17 mouse cellular contexts compared by ENCODE assay signal in genomic region chr2:129544919-129545318, GRCm38 (mm10). TPM values are rescaled to one million over a fixed set of nuclear protein-coding genes. Genes with fewer than 3 reads are reported as not detected.
A peak's percentile ranks its signal among the peaks of the same experiment; 100 is the strongest.
DNase-seq lines count a peak whose midpoint lies in the region; ATAC-seq and TF ChIP-seq lines count a peak whose summit lies in the region.
"Had no signal": no experiment of that assay in that cellular context is flagged by ENCODE, and none has a peak within 500 bp of the region (broad histone marks: within the 10 kb centered on the region; RNA-seq: fewer than 3 reads in every experiment).

No protein-coding gene starts in this region.

- no peak overlapping the region for H3K27ac ChIP-seq in forebrain, embryonic 11.5 days (ENCODE audit: low read depth, low read length)
- H3K27ac ChIP-seq in forebrain, postnatal 0 days (ENCODE audit: low read depth, low read length) = no peak overlapping the region
- no peak overlapping the region for H3K27ac ChIP-seq in left cerebral cortex, adult 2 months
- H3K27ac ChIP-seq in cerebellum, adult 2 months (ENCODE audit: insufficient read depth, low read length) = peak overlapping the region; percentile 93
- H3K27ac ChIP-seq in forebrain, embryonic 15.5 days (replicated peaks) = peak overlapping the region; percentile 40
- H3K27ac ChIP-seq: embryonic facial prominence, embryonic 10.5 days; heart, embryonic 10.5 days; layer of hippocampus, adult 2 months; liver, embryonic 12.5 days had no signal

- DNase-seq in forebrain, embryonic 11.5 days (ENCODE audit: low spot score) = peak; percentile 44
- no peak for DNase-seq in forebrain, postnatal 0 days
- peak; percentile 82 for DNase-seq in left cerebral cortex, postnatal 4 days
- DNase-seq in left cerebral cortex, adult 2 months (ENCODE audit: extremely low spot score in 1 of 2, low spot score in 2 of 2) = no peak
- peak; percentile 98 to 100 for DNase-seq in cerebellum, adult 2 months
- DNase-seq in B cell, adult 2 months = no peak
- no peak for DNase-seq in frontal cortex, postnatal 25 days (ENCODE audit: low spot score in 2 of 2)
- DNase-seq: heart, postnatal 36 days; right cerebral cortex, postnatal 14 days had no signal

- no peaks in the 10 kb centered on the region for H3K9me3 ChIP-seq in forebrain, embryonic 11.5 days (ENCODE audit: control insufficient read depth, low read length)
- H3K9me3 ChIP-seq in forebrain, postnatal 0 days (ENCODE audit: low read length) = no peaks in the 10 kb centered on the region
- H3K9me3 ChIP-seq in forebrain, embryonic 15.5 days = no peaks in the 10 kb centered on the region
- H3K9me3 ChIP-seq: embryonic facial prominence, embryonic 10.5 days; heart, embryonic 10.5 days; liver, embryonic 12.5 days had no signal

- no peaks in the 10 kb centered on the region for H3K36me3 ChIP-seq in forebrain, embryonic 11.5 days (ENCODE audit: control insufficient read depth, insufficient read depth, low read length)
- no peaks in the 10 kb centered on the region for H3K36me3 ChIP-seq in forebrain, postnatal 0 days (ENCODE audit: insufficient read depth)
- no peaks in the 10 kb centered on the region for H3K36me3 ChIP-seq in forebrain, embryonic 15.5 days
- H3K36me3 ChIP-seq: embryonic facial prominence, embryonic 10.5 days; heart, embryonic 10.5 days; liver, embryonic 12.5 days had no signal

- ATAC-seq in forebrain, embryonic 11.5 days (replicated peaks; ENCODE audit: low FRiP score) = no peak
- no peak for ATAC-seq in forebrain, postnatal 0 days
- peak; percentile 60; the same call in 1 of the 2 replicates for ATAC-seq in forebrain, embryonic 15.5 days (replicated peaks)
- ATAC-seq: liver, embryonic 12.5 days; lung, postnatal 0 days had no signal

- no peak overlapping the region for H3K9ac ChIP-seq in forebrain, embryonic 11.5 days (ENCODE audit: low read length)
- no peak overlapping the region for H3K9ac ChIP-seq in forebrain, postnatal 0 days
- no peak overlapping the region for H3K9ac ChIP-seq in forebrain, embryonic 15.5 days (replicated peaks)
- H3K9ac ChIP-seq: liver, embryonic 12.5 days had no signal

- 73% methylated on average over 3 of the region's 3 CpGs for WGBS in forebrain, embryonic 11.5 days
- WGBS in forebrain, postnatal 0 days = 37% methylated on average over 3 of the region's 3 CpGs
- 6% methylated on average over 3 of the region's 3 CpGs for WGBS in cerebellum, adult 2 months
- WGBS in forebrain, embryonic 15.5 days = 55% methylated on average over 3 of the region's 3 CpGs

- no peak overlapping the region for H3K4me3 ChIP-seq in forebrain, embryonic 11.5 days (ENCODE audit: low read depth, low read length)
- H3K4me3 ChIP-seq in forebrain, postnatal 0 days (ENCODE audit: low read depth, low read length) = no peak overlapping the region
- no peak overlapping the region for H3K4me3 ChIP-seq in left cerebral cortex, adult 2 months
- H3K4me3 ChIP-seq in cerebellum, adult 2 months (replicated peaks; ENCODE audit: insufficient read depth, low read depth, low read length) = no peak overlapping the region
- no peak overlapping the region for H3K4me3 ChIP-seq in forebrain, embryonic 15.5 days
- H3K4me3 ChIP-seq: embryonic facial prominence, embryonic 10.5 days; heart, embryonic 10.5 days; layer of hippocampus, adult 2 months; liver, embryonic 12.5 days had no signal

- H3K27me3 ChIP-seq in forebrain, embryonic 11.5 days (ENCODE audit: control insufficient read depth, insufficient read depth, low read length) = no peaks in the 10 kb centered on the region
- H3K27me3 ChIP-seq in forebrain, postnatal 0 days (ENCODE audit: insufficient read depth, low read length) = no peaks in the 10 kb centered on the region
- no peaks in the 10 kb centered on the region for H3K27me3 ChIP-seq in cerebellum, adult 2 months (ENCODE audit: control insufficient read depth, insufficient read depth, low read length)
- H3K27me3 ChIP-seq in forebrain, embryonic 15.5 days = no peaks in the 10 kb centered on the region
- H3K27me3 ChIP-seq: Patski had no signal

- intact Hi-C loops in left cerebral cortex, postnatal 4 days (cut with DNase I) = no loop called here
- intact Hi-C loops in left cerebral cortex, adult 2 months (cut with DNase I) = no loop called here

- no peak for TF ChIP-seq CTCF in forebrain, postnatal 0 days (IDR thresholded peaks at IDR 0.05; ENCODE audit: low read depth)
- TF ChIP-seq CTCF in left cerebral cortex, adult 2 months (IDR thresholded peaks at IDR 0.05) = no peak
- TF ChIP-seq CTCF in cerebellum, adult 2 months (IDR thresholded peaks at IDR 0.05; ENCODE audit: borderline replicate concordance, insufficient read depth, low read depth, low read length) = 0 out of 2 replicates have a peak, but pooled peaks have one; percentile 21

- no peaks in the 10 kb centered on the region for H3K4me1 ChIP-seq in forebrain, embryonic 11.5 days (replicated peaks; ENCODE audit: control insufficient read depth, insufficient read depth, low read length)
- no peaks in the 10 kb centered on the region for H3K4me1 ChIP-seq in forebrain, postnatal 0 days (ENCODE audit: insufficient read depth)
- H3K4me1 ChIP-seq in cerebellum, adult 2 months (ENCODE audit: control insufficient read depth, insufficient read depth, low read length) = peaks cover 46% of the 10 kb centered on the region
- H3K4me1 ChIP-seq in forebrain, embryonic 15.5 days = peaks cover 9% of the 10 kb centered on the region
- H3K4me1 ChIP-seq: liver, embryonic 12.5 days had no signal

- no peak for TF ChIP-seq POLR2A in cerebellum, adult 2 months (IDR thresholded peaks at IDR 0.05; ENCODE audit: borderline replicate concordance, insufficient read depth, low read length)

- no peak overlapping the region for H3K4me2 ChIP-seq in forebrain, embryonic 11.5 days (ENCODE audit: low read depth, low read length, severe bottlenecking)
- H3K4me2 ChIP-seq in forebrain, postnatal 0 days (ENCODE audit: low read depth) = no peak overlapping the region
- no peak overlapping the region for H3K4me2 ChIP-seq in forebrain, embryonic 15.5 days (replicated peaks)
- H3K4me2 ChIP-seq: liver, embryonic 12.5 days had no signal

RNA-seq across cellular contexts. Expression of gene F830045P16Rik, which starts 8.5 kb away (rescaled TPM):
- polyA plus RNA-seq in forebrain, embryonic 11.5 days (2014; fragmentation: Nextera tagmentation; extraction: Ambion mirVana) = not detected in 2 replicates
- total RNA-seq in forebrain, postnatal 0 days (2014; rRNA removed) = not detected in 2 replicates
- not detected in 2 replicates for polyA plus RNA-seq in forebrain, postnatal 0 days (2015; fragmentation: Nextera tagmentation; extraction: Ambion mirVana)
- total RNA-seq in left cerebral cortex, postnatal 4 days (2021) = under 1 TPM in 1 of 2 experiments, not detected in 1; 0.18 TPM
- 1 to 10 TPM in 1 of 2 experiments, under 1 TPM in 1; 0.47 to 1.3 TPM for total RNA-seq in left cerebral cortex, adult 2 months (2021)
- 0.13 and 0.15 TPM in 2 replicates for polyA plus RNA-seq in cerebellum, adult 2 months (2012; rRNA removed)
- polyA plus RNA-seq in forebrain, embryonic 15.5 days (2015; fragmentation: Nextera tagmentation; extraction: Ambion mirVana) = not detected in 2 replicates
- polyA plus RNA-seq: embryonic facial prominence, embryonic 10.5 days; liver, embryonic 12.5 days; lung, postnatal 0 days; Patski; thymus, postnatal 0 days had no signal

RNA-seq across cellular contexts. Expression of gene Sirpa, which starts 47.7 kb away (rescaled TPM):
- polyA plus RNA-seq in forebrain, embryonic 11.5 days (2014; fragmentation: Nextera tagmentation; extraction: Ambion mirVana) = 18.7 and 22.5 TPM in 2 replicates
- 94.1 and 118 TPM in 2 replicates for total RNA-seq in forebrain, postnatal 0 days (2014; rRNA removed)
- 41.4 and 61.8 TPM in 2 replicates for polyA plus RNA-seq in forebrain, postnatal 0 days (2015; fragmentation: Nextera tagmentation; extraction: Ambion mirVana)
- total RNA-seq in left cerebral cortex, postnatal 4 days (2021) = 100 to 1,000 TPM; 110 to 121 TPM
- 100 to 1,000 TPM; 375 to 384 TPM for total RNA-seq in left cerebral cortex, adult 2 months (2021)
- polyA plus RNA-seq in cerebellum, adult 2 months (2012; rRNA removed) = 235 and 254 TPM in 2 replicates
- polyA plus RNA-seq in forebrain, embryonic 15.5 days (2015; fragmentation: Nextera tagmentation; extraction: Ambion mirVana) = 26.7 and 28.5 TPM in 2 replicates

Comparison
In these comparisons a context has a peak if more than half of its experiments do, and no peak if none do; other contexts are left out.
1. DNase-seq: peak in forebrain, embryonic 11.5 days (single experiment), left cerebral cortex, postnatal 4 days (single experiment) and cerebellum, adult 2 months (2 of 2); none in forebrain, postnatal 0 days (single experiment), left cerebral cortex, adult 2 months (0 of 2), B cell, adult 2 months (0 of 2) and frontal cortex, postnatal 25 days (0 of 2).
2. H3K27ac ChIP-seq: peak in cerebellum, adult 2 months (single experiment) and forebrain, embryonic 15.5 days (single experiment); none in forebrain, embryonic 11.5 days (single experiment), forebrain, postnatal 0 days (single experiment) and left cerebral cortex, adult 2 months (single experiment).